Mouse (Mus musculus): Measurements from ENCODE around the gene Rora.

- TF ChIP-seq POLR2A (IDR thresholded peaks at IDR 0.05; ENCODE audit: insufficient read length, low read depth): no peak
- no peak for TF ChIP-seq TCF12 (IDR thresholded peaks at IDR 0.05; ENCODE audit: insufficient read depth, poor library complexity, severe bottlenecking)
- no peak for TF ChIP-seq TCF3 (IDR thresholded peaks at IDR 0.05; ENCODE audit: insufficient read length, low read depth)
- TF ChIP-seq MYOD1 (IDR thresholded peaks at IDR 0.05; ENCODE audit: control insufficient read depth in 1 of 3, insufficient read length in 2 of 3, low read depth in 2 of 3): no peak
- no peak for TF ChIP-seq E2F4 (IDR thresholded peaks at IDR 0.05; ENCODE audit: insufficient read depth)
- TF ChIP-seq MAX (IDR thresholded peaks at IDR 0.05; ENCODE audit: low read depth): no peak
- no peak for TF ChIP-seq USF1 (IDR thresholded peaks at IDR 0.05; ENCODE audit: low read depth)
These were observed 82.3 kb downstream of the Rora start for GRCm38 (mm10) chr9:68735886-68736285.
